Mouse (Mus musculus): ENCODE measurements around the gene Hoxb6. TPM values are rescaled to one million over a fixed set of nuclear protein-coding genes. Genes with fewer than 3 reads are reported as not detected.

Gene Hoxb6
- total RNA-seq (2014; rRNA removed) (0.07 TPM in 1 of 2 replicates, not detected in the other), polyA plus RNA-seq (2012; rRNA removed) (0.15 and 0.30 TPM in 2 replicates)

DNA sequence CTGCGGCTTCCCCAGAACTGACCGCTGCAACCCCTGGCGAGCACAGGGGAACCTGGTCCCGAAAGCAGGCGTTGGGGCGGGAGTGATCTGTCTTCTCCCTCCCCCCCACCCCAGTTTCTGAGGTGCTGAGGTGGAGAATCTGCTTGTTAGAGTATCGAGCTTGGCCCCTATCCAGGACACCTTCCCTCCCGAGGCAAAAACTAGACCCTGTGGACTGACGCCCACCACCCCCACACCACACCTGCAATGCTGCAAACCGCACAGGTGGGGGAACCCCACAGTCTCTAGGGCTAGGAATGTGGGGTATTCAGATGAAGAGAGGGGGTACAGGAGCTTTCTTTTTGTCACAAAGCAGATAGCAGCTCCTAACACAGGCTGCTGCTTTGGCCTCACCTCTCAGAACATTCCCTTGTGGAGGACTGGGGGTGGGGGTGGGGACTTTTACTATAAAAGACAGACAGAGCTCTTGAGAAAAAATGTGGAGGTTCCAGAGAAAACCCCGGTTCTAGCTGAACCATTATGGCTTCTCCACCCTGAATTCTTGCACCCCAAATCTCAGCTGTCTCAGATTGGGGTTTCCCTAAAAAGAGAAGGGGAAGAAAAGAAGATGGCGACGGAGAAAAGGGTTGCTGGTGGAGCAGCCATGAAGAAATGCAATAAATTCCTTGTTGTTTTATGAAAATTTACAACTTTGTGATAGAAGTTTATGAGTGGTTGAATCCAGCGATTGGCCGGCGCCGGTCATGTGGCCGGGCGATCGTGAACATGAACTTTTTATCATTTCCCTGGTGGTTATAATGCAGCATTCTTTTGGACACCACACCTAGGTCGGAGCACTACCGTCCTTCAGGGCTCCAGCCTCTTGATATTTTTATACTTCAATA is at the start of gene Hoxb6:
TSS of gene Hoxb6 (plus strand) at position 796 of the 884 bp plus-strand sequence.
- no peaks in the 10 kb centered on the region for H3K36me3 ChIP-seq (ENCODE audit: control insufficient read depth, insufficient read depth, low read length)
- 14% methylated on average over 22 of the region's 22 CpGs for WGBS
- H3K79me2 ChIP-seq (ENCODE audit: control insufficient read depth, insufficient read depth, low read length) = no peaks in the 10 kb centered on the region
- no peak for DNase-seq (ENCODE audit: extremely low read depth, low read depth, low spot score)
- H3K9ac ChIP-seq (ENCODE audit: low read depth, low read length) = no peak within 1 kb of the TSS
- TF ChIP-seq POLR2A (IDR thresholded peaks at IDR 0.05; ENCODE audit: extremely low read depth, insufficient read depth, low read length) (no peak), CTCF (IDR thresholded peaks at IDR 0.05; ENCODE audit: low read depth, low read length) (no peak)
- H3K27me3 ChIP-seq (ENCODE audit: control insufficient read depth, insufficient read depth, low read length) = peaks cover 21% of the 10 kb centered on the region
- no peak within 1 kb of the TSS for H3K27ac ChIP-seq (replicated peaks; ENCODE audit: insufficient read depth, low read depth, low read length)
- no peaks in the 10 kb centered on the region for H3K4me1 ChIP-seq (ENCODE audit: control insufficient read depth, insufficient read depth, low read length)
- H3K4me3 ChIP-seq (ENCODE audit: insufficient read depth, low read depth, low read length) = no peak within 1 kb of the TSS

DNA sequence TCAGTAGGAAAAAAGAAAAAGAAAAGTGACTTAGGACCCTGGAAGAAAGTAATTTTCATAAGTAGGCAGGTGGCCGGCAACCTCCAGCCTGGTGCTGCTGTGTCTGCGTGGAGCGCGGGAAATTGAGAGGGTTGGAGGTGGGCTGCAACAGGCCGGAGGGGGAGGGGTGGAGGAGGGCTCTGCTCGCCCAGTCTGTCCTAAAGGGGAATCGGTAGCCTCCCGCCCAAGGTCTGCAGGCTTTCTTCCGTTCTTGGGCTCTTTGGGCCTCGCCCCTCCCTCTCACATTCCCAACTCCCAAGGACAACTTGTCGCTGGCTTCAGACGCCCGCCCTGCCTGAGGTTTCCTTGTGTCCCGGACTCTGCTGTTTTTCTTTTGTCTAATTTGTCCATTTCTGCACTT is 41.4 kb upstream of the Hoxb6 start:
- H3K4me3 ChIP-seq (ENCODE audit: insufficient read depth, low read depth, low read length) = no peak overlapping the region
- no peak overlapping the region for H3K9ac ChIP-seq (ENCODE audit: low read depth, low read length)
- TF ChIP-seq POLR2A (IDR thresholded peaks at IDR 0.05; ENCODE audit: extremely low read depth, insufficient read depth, low read length) (no peak), CTCF (IDR thresholded peaks at IDR 0.05; ENCODE audit: low read depth, low read length) (no peak)
- no peaks in the 10 kb centered on the region for H3K36me3 ChIP-seq (ENCODE audit: control insufficient read depth, insufficient read depth, low read length)
- no peaks in the 10 kb centered on the region for H3K4me1 ChIP-seq (ENCODE audit: control insufficient read depth, insufficient read depth, low read length)
- no peak overlapping the region for H3K27ac ChIP-seq (replicated peaks; ENCODE audit: insufficient read depth, low read depth, low read length)
- WGBS = 3% methylated on average over 14 of the region's 14 CpGs
- H3K27me3 ChIP-seq (ENCODE audit: control insufficient read depth, insufficient read depth, low read length) = peaks cover 13% of the 10 kb centered on the region; the same call in 1 of the 2 replicates
- H3K79me2 ChIP-seq (ENCODE audit: control insufficient read depth, insufficient read depth, low read length) = no peaks in the 10 kb centered on the region
- no peak for DNase-seq (ENCODE audit: extremely low read depth, low read depth, low spot score)

DNA sequence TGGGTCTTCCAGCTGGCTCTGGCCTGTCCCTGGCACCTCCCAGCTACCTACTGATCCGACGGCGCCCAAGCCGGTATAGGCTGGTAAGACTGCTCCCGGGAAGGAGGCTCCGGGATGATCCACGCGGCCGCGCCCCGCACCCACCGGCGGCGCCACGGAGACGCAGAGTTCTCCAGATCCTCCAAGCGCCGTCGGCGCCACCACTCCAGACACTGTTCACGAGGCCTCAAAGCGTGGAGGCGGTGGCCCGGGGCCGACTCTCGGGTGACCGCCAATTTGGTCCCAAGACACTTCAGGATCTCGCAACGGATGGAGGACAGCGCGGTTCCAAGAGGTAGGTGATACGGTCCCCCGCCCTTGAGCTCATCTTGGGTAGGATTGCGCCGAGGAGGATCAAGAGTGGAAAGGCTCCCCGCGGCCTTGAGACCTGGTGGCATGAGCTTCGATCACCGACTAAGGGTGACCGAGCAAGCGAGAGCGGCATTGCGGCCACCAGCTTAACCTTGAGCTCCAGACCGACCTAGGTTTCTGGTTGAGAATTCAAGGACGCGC is 40.7 kb upstream of the Hoxb6 start:
- peaks cover 13% of the 10 kb centered on the region; the same call in 1 of the 2 replicates for H3K27me3 ChIP-seq (ENCODE audit: control insufficient read depth, insufficient read depth, low read length)
- WGBS = 4% methylated on average over 46 of the region's 46 CpGs
- H3K9ac ChIP-seq (ENCODE audit: low read depth, low read length) = no peak overlapping the region
- no peaks in the 10 kb centered on the region for H3K79me2 ChIP-seq (ENCODE audit: control insufficient read depth, insufficient read depth, low read length)
- no peak overlapping the region for H3K4me3 ChIP-seq (ENCODE audit: insufficient read depth, low read depth, low read length)
- H3K4me1 ChIP-seq (ENCODE audit: control insufficient read depth, insufficient read depth, low read length) = no peaks in the 10 kb centered on the region
- DNase-seq (ENCODE audit: extremely low read depth, low read depth, low spot score) = no peak
- TF ChIP-seq POLR2A (IDR thresholded peaks at IDR 0.05; ENCODE audit: extremely low read depth, insufficient read depth, low read length) (no peak), CTCF (IDR thresholded peaks at IDR 0.05; ENCODE audit: low read depth, low read length) (no peak)
- H3K36me3 ChIP-seq (ENCODE audit: control insufficient read depth, insufficient read depth, low read length) = no peaks in the 10 kb centered on the region
- H3K27ac ChIP-seq (replicated peaks; ENCODE audit: insufficient read depth, low read depth, low read length) = no peak overlapping the region

DNA sequence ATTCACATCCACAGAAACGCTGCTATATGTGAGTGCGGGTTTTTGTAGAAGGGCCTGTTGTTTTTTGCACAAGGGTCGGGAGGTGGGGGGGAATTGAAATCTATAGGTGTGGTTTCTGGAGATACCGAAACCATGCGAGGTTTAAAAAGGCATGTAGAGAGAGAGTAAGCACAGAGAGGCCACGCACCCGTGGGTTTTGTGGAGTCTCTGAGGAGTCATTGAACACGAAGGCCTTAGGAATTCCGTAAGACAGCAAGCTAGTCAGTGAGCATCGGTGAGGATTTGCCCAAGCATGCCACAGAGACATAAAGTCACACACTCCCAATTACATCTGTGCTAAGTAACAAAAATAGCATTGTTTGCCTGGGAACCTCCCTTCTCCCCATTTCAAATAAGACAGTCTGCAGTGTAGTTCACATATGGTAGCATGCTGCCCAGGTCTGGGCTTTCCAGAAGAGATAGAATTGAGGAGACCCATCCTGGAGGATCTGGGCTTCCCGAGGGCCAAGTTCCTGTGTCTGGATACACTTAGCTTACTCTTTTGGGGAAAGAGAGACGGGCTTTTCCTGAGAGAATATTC is 39.6 kb upstream of the Hoxb6 start:
- Histone ChIP-seq H3K36me3 (ENCODE audit: control insufficient read depth, insufficient read depth, low read length) (no peaks in the 10 kb centered on the region), H3K4me3 (ENCODE audit: insufficient read depth, low read depth, low read length) (no peak overlapping the region), H3K27me3 (ENCODE audit: control insufficient read depth, insufficient read depth, low read length) (peaks cover 13% of the 10 kb centered on the region; the same call in 1 of the 2 replicates), H3K4me1 (ENCODE audit: control insufficient read depth, insufficient read depth, low read length) (no peaks in the 10 kb centered on the region), H3K9ac (ENCODE audit: low read depth, low read length) (no peak overlapping the region), H3K79me2 (ENCODE audit: control insufficient read depth, insufficient read depth, low read length) (no peaks in the 10 kb centered on the region), H3K27ac (replicated peaks; ENCODE audit: insufficient read depth, low read depth, low read length) (no peak overlapping the region)
- TF ChIP-seq POLR2A (IDR thresholded peaks at IDR 0.05; ENCODE audit: extremely low read depth, insufficient read depth, low read length) (no peak), CTCF (IDR thresholded peaks at IDR 0.05; ENCODE audit: low read depth, low read length) (no peak)
- DNase-seq (ENCODE audit: extremely low read depth, low read depth, low spot score) = no peak
- 8% methylated on average over 12 of the region's 12 CpGs for WGBS

DNA sequence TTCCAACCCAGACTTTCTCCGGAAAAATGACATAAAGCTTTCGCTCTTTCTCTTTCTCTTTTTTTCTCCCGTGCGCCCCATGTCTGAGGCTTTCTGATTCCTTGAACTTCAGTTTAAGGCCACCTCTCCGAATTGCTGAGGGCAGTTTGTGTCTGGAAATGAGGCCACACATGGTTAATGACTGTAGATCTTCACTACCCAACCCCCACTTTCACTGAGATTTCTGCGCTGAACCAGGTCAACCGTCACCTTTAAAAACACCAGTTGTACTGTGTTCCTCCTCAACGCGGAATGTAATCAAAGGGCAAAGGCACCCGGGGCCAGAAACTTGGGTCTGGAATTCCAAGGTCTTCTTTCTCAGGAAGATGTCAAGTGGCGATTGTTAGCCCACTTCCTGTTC is 38.1 kb upstream of the Hoxb6 start:
- DNase-seq (ENCODE audit: extremely low read depth, low read depth, low spot score) = no peak
- Histone ChIP-seq H3K27ac (replicated peaks; ENCODE audit: insufficient read depth, low read depth, low read length) (no peak overlapping the region), H3K27me3 (ENCODE audit: control insufficient read depth, insufficient read depth, low read length) (peaks cover 15% of the 10 kb centered on the region; the same call in 1 of the 2 replicates), H3K36me3 (ENCODE audit: control insufficient read depth, insufficient read depth, low read length) (no peaks in the 10 kb centered on the region), H3K9ac (ENCODE audit: low read depth, low read length) (no peak overlapping the region), H3K4me1 (ENCODE audit: control insufficient read depth, insufficient read depth, low read length) (no peaks in the 10 kb centered on the region), H3K79me2 (ENCODE audit: control insufficient read depth, insufficient read depth, low read length) (no peaks in the 10 kb centered on the region), H3K4me3 (ENCODE audit: insufficient read depth, low read depth, low read length) (no peak overlapping the region)
- 5% methylated on average over 11 of the region's 11 CpGs for WGBS
- TF ChIP-seq POLR2A (IDR thresholded peaks at IDR 0.05; ENCODE audit: extremely low read depth, insufficient read depth, low read length) = no peak
- no peak for TF ChIP-seq CTCF (IDR thresholded peaks at IDR 0.05; ENCODE audit: low read depth, low read length)

All from liver, adult 2 months (tissue).